Comparison of ENCODE assay signal across 9 mouse cellular contexts in the genomic region with DNA sequence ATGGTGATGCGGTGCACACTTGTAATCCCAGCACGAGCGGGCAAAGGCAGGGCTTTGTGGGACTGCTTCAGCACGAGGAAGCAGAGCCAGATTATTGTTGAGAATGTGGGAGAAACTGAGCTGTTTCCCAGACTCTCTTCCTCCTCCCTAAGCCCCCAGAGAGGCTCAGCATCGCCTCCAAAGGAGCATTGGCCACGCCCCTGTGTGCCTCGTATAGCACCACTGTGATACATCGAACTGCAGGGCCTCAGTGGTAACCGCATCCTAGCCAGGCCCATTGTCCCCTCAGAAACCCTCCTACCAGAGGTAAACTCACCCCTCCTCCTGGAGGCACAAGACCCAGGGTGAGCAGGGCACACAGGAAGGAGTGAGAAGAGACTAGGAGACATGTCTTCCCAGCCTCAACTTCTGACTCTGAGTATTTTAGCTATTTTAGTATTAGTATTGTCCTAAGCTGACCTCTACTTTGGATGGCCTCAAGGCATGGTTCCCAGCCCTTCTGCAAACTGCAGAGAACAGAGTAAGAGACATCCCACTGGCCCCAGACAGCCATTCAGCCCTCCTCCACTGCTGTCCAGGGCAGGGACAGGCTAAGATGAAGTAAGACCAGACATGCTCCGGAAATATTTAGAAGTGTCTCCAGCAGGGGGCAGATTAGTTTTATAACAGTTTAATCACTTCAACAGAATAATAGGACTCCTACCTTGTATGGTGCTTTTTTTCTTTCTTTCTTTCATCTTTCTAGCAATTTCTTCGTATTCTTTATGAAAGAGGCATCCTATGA. TPM values are rescaled to one million over a fixed set of nuclear protein-coding genes. Genes with fewer than 3 reads are reported as not detected.
A peak's percentile ranks its signal among the peaks of the same experiment; 100 is the strongest.
DNase-seq lines count a peak whose midpoint lies in the region.
"Had no signal": no experiment of that assay in that cellular context is flagged by ENCODE, and none has a peak within 500 bp of the region (broad histone marks: within the 10 kb centered on the region; RNA-seq: fewer than 3 reads in every experiment).

No protein-coding gene starts in this region.

- peak; percentile 25 for DNase-seq in kidney, adult 18-20 months
- DNase-seq in kidney, adult 11 months = no peak
- DNase-seq in CD4-positive helper T cell, adult 2 months (ENCODE audit: low read depth, low spot score) = peak; percentile 60
- peak; percentile 58 for DNase-seq in ZHBTc4 (ENCODE audit: low read depth, low spot score)
- peak; percentile 65 for DNase-seq in kidney, postnatal 10 days
- DNase-seq in thymus, postnatal 25 days = peak; percentile 29
- DNase-seq in right cerebral cortex, postnatal 25 days = no peak
- DNase-seq in urinary bladder, adult 2 months (ENCODE audit: low spot score) = no peak

RNA-seq across cellular contexts. Expression of gene Lrrc74a, which starts 45.2 kb away (rescaled TPM):
- polyA plus RNA-seq in urinary bladder, adult 2 months (2012; rRNA removed) = not detected in 2 replicates
- polyA plus RNA-seq: large intestine, adult 2 months had no signal

RNA-seq across cellular contexts. Expression of gene Angel1, which starts 53.1 kb away (rescaled TPM):
- polyA plus RNA-seq in urinary bladder, adult 2 months (2012; rRNA removed) = 6.7 and 6.9 TPM in 2 replicates

Comparison
In these comparisons a context has a peak if more than half of its experiments do, and no peak if none do; other contexts are left out.
1. DNase-seq: peak in kidney, adult 18-20 months (single experiment), CD4-positive helper T cell, adult 2 months (single experiment), ZHBTc4 (single experiment), kidney, postnatal 10 days (single experiment) and thymus, postnatal 25 days (single experiment); none in kidney, adult 11 months (single experiment), right cerebral cortex, postnatal 25 days (single experiment) and urinary bladder, adult 2 months (single experiment).